Mouse (Mus musculus) skeletal muscle tissue, adult 2 months (tissue): Measurements from ENCODE around the gene Rps25.

Experiments used
- DNase-seq: peaks from one replicate; pipeline ENCODE4 v3.0.0-alpha.2; 2012; ENCODE audit warnings: low read depth, low spot score

The Rps25 gene

DNA sequence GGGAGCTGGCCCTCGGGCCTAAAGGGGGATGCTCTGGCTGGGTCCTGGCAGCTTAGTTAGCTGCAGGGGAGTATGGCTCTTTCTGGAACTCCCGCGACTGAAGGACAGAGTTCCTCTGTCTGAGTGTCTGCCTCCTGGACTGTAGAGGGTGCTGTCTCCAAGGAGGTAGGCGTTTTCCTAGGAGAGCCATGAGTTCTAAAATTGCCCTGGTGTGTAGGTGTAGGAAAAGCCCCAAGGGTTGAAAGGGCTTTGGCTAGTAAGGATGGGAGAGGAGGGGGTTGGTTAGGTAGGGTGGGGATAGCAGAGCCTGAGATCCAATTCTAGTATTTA lies 47.9 kb downstream of the Rps25 start, which contains the start of gene Upk2:
Gene Upk2 (minus strand): TSS at position 86 of the 330 bp plus-strand sequence.
- DNase-seq = no peak

DNA sequence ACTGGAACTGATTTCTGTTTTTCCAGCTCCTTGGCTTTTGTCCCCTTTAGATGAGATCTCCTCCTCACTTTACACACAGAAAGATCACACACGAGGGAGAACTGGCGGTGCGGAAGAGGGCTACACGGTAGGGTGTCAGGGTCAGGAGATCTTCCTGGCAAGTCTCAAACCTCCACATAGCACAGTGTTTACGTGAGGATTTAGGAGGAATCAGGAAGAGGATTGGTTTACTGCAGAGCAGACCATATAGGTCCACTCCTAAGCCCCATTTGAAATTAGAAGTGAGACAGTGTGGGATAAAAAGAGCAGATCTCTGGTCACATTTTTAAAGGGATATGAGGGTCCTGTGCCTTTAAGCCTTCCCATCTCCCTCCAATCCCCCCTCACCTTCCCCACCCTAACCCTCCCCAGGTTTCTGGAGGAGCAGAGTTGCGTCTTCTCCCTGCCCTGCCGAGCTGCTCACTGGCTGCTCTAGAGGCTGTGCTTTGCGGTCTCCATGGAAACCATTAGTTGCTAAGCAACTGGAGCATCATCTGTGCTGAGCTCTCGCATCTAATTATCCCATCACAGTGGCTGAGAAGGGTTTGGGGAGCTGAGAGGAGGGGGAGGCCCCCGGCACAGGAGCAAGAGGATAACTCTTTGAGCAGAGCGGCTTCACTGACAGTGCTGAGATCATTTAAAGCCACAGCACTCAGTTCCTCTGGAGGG lies 50.2 kb downstream of the Rps25 start:
- DNase-seq = no peak
